Mouse (Mus musculus): ENCODE measurements at regions not wholly inside any gene's neighbourhood (a gene's known extent, or its start where the extent isn't known, plus 50 kb on each side); places are given as distances from the start of the nearest gene placed in this dataset.
"Not testable (repeated sequence)": the region's sequence is repeated elsewhere in the genome, so short reads cannot be mapped to it uniquely, and the experiment has no call there.

DNA sequence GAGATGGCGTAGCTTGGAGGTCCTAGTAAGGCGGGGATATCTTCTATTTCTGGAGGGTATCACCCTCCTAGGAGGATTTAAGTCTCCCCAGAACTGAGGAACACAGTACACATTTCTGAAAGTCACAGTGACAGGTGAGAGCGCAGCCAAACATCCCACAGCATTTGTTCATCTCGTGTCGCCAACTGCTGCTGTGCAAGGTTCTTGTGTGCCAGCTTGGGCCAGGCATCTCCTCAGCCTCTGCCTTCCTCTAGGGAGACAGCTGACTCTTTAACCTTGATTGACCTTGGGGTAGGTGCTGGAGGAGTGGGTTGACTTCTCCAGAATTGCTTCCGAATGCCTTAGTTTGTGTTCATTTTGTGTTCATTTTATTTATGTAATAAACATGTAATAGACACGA is 291.2 kb downstream of the Sec16b start:
- Histone ChIP-seq H3K9me3 (no peaks in the 10 kb centered on the region), H3K36me3 (replicated peaks) (no peaks in the 10 kb centered on the region), H3K27me3 (ENCODE audit: poor library complexity, severe bottlenecking) (no peaks in the 10 kb centered on the region), H3K4me1 (no peaks in the 10 kb centered on the region), H3K4me3 (no peak overlapping the region), H3K27ac (no peak overlapping the region)
- DNase-seq (ENCODE audit: extremely low spot score, low spot score) = no peak
- WGBS = 90% methylated on average over 7 of the region's 7 CpGs

DNA sequence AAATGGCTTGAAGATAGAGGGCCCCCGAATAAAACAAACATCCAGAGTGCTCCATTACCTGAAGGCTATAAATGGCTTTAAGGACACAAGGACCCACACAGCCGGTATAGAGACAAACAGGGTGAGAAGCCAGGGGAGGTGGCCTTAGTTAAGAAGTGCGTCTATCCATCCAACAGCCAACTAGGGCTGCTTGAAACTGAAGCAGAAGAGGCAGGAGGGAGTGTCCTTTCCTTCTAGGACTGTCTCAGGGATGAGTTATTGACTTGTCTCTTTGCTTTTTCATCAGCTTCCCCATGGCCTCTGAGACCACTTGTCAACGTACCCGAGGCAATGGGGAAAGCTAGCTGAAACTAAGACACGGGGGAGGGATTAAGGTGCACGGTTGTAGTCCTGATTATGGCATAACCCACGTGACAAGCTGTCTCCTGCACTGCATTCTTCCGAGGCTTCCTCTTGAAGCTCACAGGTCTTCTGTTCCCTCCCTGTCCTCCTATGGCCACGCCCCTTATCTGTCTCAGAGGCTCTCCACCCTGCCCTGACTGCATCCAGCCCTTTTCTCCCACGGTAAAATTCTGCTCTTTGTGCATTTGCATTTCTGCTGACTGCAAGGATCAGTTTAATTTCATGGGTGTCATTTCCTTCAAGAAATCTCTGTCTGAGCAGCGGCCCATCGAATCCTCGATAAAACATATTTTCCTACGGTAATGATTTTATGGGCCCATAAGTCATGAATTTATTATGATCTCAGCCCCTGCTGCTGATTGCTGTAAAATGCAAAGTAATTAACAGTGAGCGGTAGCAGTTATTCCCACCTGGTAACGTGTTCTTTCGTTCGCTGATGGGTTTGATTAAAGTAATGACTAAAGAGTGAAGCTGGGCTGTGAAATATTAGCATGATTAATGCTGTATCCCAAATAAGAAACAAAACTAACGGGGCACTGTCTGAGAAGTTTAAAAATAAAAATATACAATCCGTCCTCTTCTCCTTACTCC is 292.3 kb downstream of the Sec16b start:
- no peaks in the 10 kb centered on the region for H3K36me3 ChIP-seq (replicated peaks)
- H3K27ac ChIP-seq = no peak overlapping the region
- DNase-seq (ENCODE audit: extremely low spot score, low spot score) = no peak
- no peaks in the 10 kb centered on the region for H3K4me1 ChIP-seq
- no peaks in the 10 kb centered on the region for H3K27me3 ChIP-seq (ENCODE audit: poor library complexity, severe bottlenecking)
- 85% methylated on average over 21 of the region's 21 CpGs for WGBS
- H3K9me3 ChIP-seq = no peaks in the 10 kb centered on the region
- H3K4me3 ChIP-seq = no peak overlapping the region

DNA sequence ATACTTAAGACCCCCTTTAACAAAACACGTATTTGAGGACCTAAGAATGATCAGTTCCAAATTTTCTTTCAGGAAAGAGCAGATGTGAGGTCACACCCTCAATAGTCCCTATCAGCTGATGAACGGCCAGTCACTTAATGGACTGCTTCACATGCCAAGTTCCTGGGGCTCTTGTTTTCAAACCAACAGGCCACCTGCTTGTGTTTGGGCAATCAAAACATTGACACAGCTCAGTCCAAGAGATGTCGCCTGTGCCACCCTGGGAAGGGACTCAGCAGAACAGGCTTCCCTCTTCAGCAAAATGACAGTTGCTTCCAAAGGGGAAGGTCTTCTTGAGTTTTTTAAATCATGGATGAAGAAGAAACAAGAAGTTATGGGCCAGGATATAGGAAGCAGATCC is 294.6 kb downstream of the Sec16b start:
- Histone ChIP-seq H3K4me1 (peaks cover 11% of the 10 kb centered on the region), H3K9me3 (no peaks in the 10 kb centered on the region), H3K4me3 (no peak overlapping the region), H3K27ac (no peak overlapping the region), H3K27me3 (ENCODE audit: poor library complexity, severe bottlenecking) (no peaks in the 10 kb centered on the region), H3K36me3 (replicated peaks) (no peaks in the 10 kb centered on the region)
- no peak for DNase-seq (ENCODE audit: extremely low spot score, low spot score)
- whole genome bisulfite sequencing = 92% methylated on average over 3 of the region's 3 CpGs

DNA sequence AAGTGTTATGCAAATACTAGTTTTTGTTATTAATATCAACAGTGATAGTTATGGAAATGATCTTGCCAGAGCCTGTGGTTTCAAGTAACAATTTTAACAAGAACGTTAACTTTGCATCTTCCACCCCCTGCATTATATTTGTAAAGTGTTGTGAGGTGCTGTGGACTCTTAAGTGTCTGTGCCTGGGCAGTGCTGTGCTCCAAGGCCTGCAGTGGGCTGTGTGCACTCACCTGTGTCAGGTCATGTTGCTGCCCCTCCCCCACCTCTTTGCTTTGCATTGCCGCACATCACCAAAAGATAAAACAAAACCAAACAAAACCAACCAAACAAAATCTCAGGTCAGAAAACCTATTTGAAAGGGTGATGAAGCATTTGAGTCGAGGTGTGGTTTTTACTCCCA is 297.7 kb downstream of the Sec16b start:
- Histone ChIP-seq H3K36me3 (replicated peaks) (no peaks in the 10 kb centered on the region), H3K4me3 (no peak overlapping the region), H3K27ac (no peak overlapping the region), H3K27me3 (ENCODE audit: poor library complexity, severe bottlenecking) (no peaks in the 10 kb centered on the region), H3K4me1 (peaks cover 11% of the 10 kb centered on the region), H3K9me3 (no peaks in the 10 kb centered on the region)
- 78% methylated on average over 3 of the region's 3 CpGs for WGBS
- DNase-seq (ENCODE audit: extremely low spot score, low spot score) = no peak

DNA sequence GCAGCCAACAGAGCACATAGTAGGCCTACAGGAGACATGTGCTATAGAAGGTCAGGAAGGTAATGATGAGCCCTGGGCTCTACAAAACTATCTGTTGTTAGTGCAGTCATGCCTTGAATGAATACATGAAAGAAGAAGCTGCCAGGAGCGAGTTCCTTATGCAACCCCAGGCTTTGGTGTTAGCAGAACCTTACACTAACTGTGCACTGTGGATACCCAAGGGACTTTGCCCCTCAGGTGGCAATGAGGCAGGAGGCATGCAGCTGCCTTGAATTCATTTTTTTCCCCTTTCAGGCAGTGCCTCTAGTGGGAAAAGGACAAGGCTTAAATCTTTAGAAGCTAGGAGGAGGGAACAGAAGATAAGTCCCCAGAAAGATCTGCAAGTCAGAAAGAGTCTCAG is 299.8 kb downstream of the Sec16b start:
- Histone ChIP-seq H3K27ac (no peak overlapping the region), H3K4me3 (no peak overlapping the region), H3K27me3 (ENCODE audit: poor library complexity, severe bottlenecking) (no peaks in the 10 kb centered on the region), H3K9me3 (no peaks in the 10 kb centered on the region), H3K36me3 (replicated peaks) (no peaks in the 10 kb centered on the region), H3K4me1 (peaks cover 11% of the 10 kb centered on the region)
- no peak for DNase-seq (ENCODE audit: extremely low spot score, low spot score)
- WGBS = 82% methylated on average over 1 of the region's 1 CpGs

DNA sequence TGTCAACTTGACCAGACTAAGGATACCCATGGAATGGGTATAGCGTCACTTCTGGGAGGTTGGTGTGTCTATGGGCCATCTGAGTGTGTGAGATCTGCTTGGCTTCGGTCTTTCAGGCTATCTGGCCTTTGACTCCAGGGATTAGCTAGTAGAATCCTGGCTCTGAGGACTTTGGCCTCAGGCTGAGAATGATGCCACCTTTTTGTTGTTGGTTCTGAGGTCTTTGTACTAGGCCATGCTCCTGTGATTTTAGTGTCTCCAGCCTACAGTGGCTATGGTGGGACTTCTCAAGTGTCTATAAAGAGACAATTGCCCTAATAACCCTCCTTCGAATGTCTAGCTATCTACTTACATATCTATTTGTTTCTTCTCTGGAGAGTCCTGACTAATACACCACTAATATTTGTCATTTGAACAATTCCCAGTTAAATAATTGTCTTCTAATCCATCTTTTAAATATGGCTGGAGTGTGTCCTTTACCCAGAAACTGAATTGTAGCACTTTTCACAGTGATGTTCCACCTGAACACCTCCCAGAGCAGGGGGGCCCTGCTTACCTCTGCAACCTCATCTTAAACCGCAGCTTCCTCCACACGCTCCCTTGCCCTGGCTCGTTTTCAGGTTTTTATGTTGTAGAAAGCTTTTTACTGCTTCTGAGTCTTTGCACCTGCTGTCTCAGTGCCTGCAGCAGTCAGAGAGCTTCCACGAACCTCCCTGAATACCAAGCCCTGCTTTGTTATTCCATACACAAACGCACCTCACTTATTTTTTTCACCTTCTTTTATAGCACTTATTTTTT is 303.3 kb downstream of the Sec16b start:
- H3K27ac ChIP-seq = no peak overlapping the region
- 79% methylated on average over 8 of the region's 8 CpGs for WGBS
- H3K4me1 ChIP-seq = peaks cover 4% of the 10 kb centered on the region
- H3K36me3 ChIP-seq (replicated peaks) = no peaks in the 10 kb centered on the region
- no peak for DNase-seq (ENCODE audit: extremely low spot score, low spot score)
- no peaks in the 10 kb centered on the region for H3K27me3 ChIP-seq (ENCODE audit: poor library complexity, severe bottlenecking)
- no peak overlapping the region for H3K4me3 ChIP-seq
- H3K9me3 ChIP-seq = no peaks in the 10 kb centered on the region

DNA sequence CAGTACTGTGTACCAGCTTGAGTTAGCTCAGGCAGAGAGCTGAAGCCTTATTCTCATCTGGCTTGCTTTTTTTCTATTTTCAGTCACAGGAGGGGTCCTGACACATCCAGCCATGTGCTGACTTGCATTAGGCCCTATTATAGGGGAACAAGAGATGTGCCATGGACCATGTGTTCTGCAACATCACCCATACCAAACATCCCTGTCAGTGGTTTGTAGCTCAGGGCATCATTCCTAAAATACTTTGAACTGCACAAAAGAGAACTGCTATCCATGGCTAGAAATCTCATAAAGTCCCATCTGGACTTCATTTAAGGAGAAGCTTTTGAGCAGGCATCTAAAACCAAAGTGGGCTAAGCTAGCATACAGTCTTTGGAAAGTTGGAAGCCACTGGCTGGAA is 304.1 kb downstream of the Sec16b start:
- H3K27me3 ChIP-seq (ENCODE audit: poor library complexity, severe bottlenecking) = no peaks in the 10 kb centered on the region
- no peaks in the 10 kb centered on the region for H3K9me3 ChIP-seq
- no peak overlapping the region for H3K4me3 ChIP-seq
- no peak overlapping the region for H3K27ac ChIP-seq
- no peak for DNase-seq (ENCODE audit: extremely low spot score, low spot score)
- no peaks in the 10 kb centered on the region for H3K36me3 ChIP-seq (replicated peaks)
- no peaks in the 10 kb centered on the region for H3K4me1 ChIP-seq

DNA sequence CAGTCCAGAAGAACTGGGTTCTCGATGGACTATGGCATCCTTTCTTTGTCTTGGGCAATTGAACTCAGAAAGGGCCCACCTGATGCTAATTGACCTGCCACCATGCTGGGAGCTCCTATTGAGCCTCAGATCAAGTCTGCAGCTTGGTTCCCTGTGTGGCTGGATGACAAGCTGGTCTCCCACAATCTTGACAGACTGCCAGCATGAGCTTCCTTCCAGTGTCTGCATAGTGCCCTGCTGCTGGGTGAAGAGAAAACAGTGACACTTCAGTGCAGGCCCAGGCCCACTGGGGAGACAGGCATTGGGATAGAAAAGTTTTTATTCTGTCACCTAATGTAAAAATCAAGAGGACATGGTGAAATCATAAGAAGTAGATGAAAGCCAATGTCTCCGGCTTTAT is 321.4 kb downstream of the Sec16b start:
- H3K4me3 ChIP-seq = no peak overlapping the region
- WGBS = 62% methylated on average over 2 of the region's 2 CpGs
- H3K27me3 ChIP-seq (ENCODE audit: poor library complexity, severe bottlenecking) = no peaks in the 10 kb centered on the region
- no peak for DNase-seq (ENCODE audit: extremely low spot score, low spot score)
- H3K36me3 ChIP-seq (replicated peaks) = no peaks in the 10 kb centered on the region
- H3K27ac ChIP-seq = no peak overlapping the region
- no peaks in the 10 kb centered on the region for H3K4me1 ChIP-seq
- no peaks in the 10 kb centered on the region for H3K9me3 ChIP-seq

DNA sequence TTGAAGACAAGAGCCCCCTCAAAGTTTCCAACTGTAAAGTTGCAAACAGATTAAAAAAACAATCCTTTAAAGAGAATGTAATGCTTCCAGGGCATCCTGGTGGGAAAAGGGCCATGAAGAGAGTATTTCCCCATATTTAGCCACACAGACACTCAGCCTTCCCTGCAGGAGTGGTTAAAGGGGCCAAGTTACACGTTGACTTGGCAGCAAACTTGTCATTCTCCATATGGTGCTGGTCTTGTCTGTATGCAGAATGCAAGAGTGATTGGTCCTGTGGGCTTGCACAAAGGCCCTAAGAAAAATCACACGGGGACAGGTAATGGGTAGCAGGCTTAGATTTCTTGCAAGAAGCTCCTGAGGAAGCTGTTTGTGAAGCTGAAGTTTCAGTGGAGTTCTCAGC is 325.0 kb downstream of the Sec16b start:
- no peak for DNase-seq (ENCODE audit: extremely low spot score, low spot score)
- no peaks in the 10 kb centered on the region for H3K9me3 ChIP-seq
- H3K27me3 ChIP-seq (ENCODE audit: poor library complexity, severe bottlenecking) = no peaks in the 10 kb centered on the region
- no peak overlapping the region for H3K27ac ChIP-seq
- no peaks in the 10 kb centered on the region for H3K36me3 ChIP-seq (replicated peaks)
- no peaks in the 10 kb centered on the region for H3K4me1 ChIP-seq
- 70% methylated on average over 2 of the region's 2 CpGs for WGBS
- H3K4me3 ChIP-seq = no peak overlapping the region

DNA sequence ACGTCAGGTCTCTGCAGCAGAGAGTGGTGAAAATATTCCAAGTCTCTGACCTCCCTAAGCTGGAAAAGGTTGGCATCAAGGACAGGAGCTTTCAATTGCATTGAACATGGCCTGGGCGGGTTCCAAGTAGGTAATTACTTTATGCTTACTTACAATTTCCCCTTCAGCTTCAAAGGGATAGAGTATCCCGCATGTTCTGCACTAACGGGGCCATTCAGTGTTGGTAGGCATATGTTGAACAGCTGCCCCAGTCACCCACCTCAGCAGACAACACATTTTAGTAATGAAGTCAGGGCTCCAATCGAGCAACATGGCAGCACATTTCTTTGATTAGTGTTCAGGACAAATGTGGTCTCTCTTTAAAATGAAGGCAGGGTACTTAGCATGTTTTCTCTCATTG is 366.2 kb downstream of the Sec16b start:
- WGBS = 74% methylated on average over 5 of the region's 5 CpGs
- no peak for DNase-seq (ENCODE audit: extremely low spot score, low spot score)

DNA sequence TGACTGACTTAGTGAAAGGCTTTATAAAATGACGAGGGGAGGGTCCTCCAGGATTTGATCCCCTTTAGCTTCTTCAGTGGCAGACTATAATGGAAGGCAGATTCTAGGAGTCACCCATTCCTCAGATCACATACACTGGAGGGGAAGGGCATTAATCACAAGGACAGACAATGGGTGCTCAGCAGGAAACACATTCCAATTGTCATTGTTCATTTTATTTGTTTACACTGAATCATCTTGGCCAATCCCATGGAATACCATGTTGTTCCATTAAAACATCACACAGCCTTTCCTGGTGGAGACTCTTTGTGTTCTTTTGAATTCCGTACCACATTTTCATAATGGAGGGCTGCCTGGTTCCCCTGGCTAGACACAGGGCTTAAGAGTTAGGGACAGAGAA is 368.5 kb downstream of the Sec16b start:
- Histone ChIP-seq H3K27ac (no peak overlapping the region), H3K27me3 (ENCODE audit: poor library complexity, severe bottlenecking) (no peaks in the 10 kb centered on the region), H3K36me3 (replicated peaks) (no peaks in the 10 kb centered on the region), H3K4me3 (no peak overlapping the region), H3K9me3 (no peaks in the 10 kb centered on the region), H3K4me1 (peaks cover 8% of the 10 kb centered on the region; the same call in 1 of the 2 replicates)
- DNase-seq (ENCODE audit: extremely low spot score, low spot score) = no peak
- WGBS = 78% methylated on average over 2 of the region's 2 CpGs

More for the DNA sequence above, 366.2 kb downstream of the Sec16b start:
- H3K36me3 ChIP-seq (replicated peaks) = no peaks in the 10 kb centered on the region
- no peaks in the 10 kb centered on the region for H3K9me3 ChIP-seq
- no peak overlapping the region for H3K27ac ChIP-seq
- H3K4me1 ChIP-seq = peaks cover 8% of the 10 kb centered on the region; the same call in 1 of the 2 replicates
- H3K27me3 ChIP-seq (ENCODE audit: poor library complexity, severe bottlenecking) = no peaks in the 10 kb centered on the region
- H3K4me3 ChIP-seq = no peak overlapping the region

DNA sequence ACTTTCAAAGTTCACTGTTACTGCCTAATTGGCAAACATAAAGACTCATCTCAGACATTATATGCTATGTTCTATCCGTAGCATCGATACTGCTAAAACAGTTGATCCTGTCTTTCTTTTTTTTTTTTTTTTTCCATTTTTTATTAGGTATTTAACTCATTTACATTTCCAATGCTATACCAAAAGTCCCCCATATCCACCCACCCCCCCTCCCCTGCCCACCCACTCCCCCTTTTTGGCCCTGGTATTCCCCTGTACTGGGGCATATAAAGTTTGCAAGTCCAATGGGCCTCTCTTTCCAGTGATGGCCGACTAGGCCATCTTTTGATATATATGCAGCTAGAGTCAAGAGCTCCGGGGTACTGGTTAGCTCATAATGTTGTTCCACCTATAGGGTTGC is 370.6 kb downstream of the Sec16b start:
- not testable (repeated sequence) for H3K36me3 ChIP-seq (replicated peaks); DNase-seq (ENCODE audit: extremely low spot score, low spot score); H3K27me3 ChIP-seq (ENCODE audit: poor library complexity, severe bottlenecking); H3K27ac ChIP-seq; H3K9me3 ChIP-seq; H3K4me1 ChIP-seq; H3K4me3 ChIP-seq
- 93% methylated on average over 2 of the region's 4 CpGs for WGBS

DNA sequence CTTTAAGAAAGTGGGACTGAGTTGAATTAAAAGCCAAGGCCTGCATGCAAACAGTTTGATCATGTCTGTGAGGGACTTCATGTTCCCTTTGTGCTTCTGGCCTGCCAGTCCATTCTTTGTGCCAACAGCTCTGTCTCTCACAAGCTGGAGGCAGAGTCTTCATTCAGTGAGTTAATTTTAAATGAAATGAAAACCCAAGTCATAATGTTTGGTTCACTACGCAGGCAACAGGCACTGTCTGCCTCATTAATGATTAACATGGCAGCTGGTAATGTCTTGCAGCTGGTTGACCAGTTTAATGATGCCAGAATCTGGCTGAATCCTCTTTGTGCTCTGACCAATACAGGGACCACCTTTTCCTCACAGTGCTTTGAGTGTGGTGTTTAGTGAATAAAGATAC is 380.6 kb downstream of the Sec16b start:
- Histone ChIP-seq H3K27me3 (ENCODE audit: poor library complexity, severe bottlenecking) (no peaks in the 10 kb centered on the region), H3K4me3 (no peak overlapping the region), H3K27ac (no peak overlapping the region), H3K36me3 (replicated peaks) (no peaks in the 10 kb centered on the region), H3K9me3 (no peaks in the 10 kb centered on the region), H3K4me1 (peaks cover 13% of the 10 kb centered on the region)
- 79% methylated on average over 1 of the region's 1 CpGs for WGBS
- no peak for DNase-seq (ENCODE audit: extremely low spot score, low spot score)
